Mouse (Mus musculus): ENCODE measurements at regions not wholly inside any gene's neighbourhood (a gene's known extent, or its start where the extent isn't known, plus 50 kb on each side); places are given as distances from the start of the nearest gene placed in this dataset.
A peak's percentile ranks its signal among the peaks of the same experiment; 100 is the strongest.
"Not testable (repeated sequence)": the region's sequence is repeated elsewhere in the genome, so short reads cannot be mapped to it uniquely, and the experiment has no call there.

- H3K27me3 ChIP-seq: no peaks in the 10 kb centered on the region
- no peaks in the 10 kb centered on the region for H3K9me3 ChIP-seq (replicated peaks)
- peak overlapping the region; percentile 49; the same call in 1 of the 2 replicates for H3K27ac ChIP-seq (replicated peaks)
- H3K9ac ChIP-seq: no peak overlapping the region
- ATAC-seq (ENCODE audit: insufficient number of reproducible peaks, low FRiP score, low TSS enrichment, low read depth): peak; percentile 54; the same call in 1 of the 2 replicates
- H3K4me1 ChIP-seq: 0 out of 2 replicates have a peak, but pooled peaks cover 16% of the 10 kb centered on the region
- 61% methylated on average over 9 of the region's 9 CpGs for WGBS
- H3K4me3 ChIP-seq (replicated peaks): no peak overlapping the region
- no peaks in the 10 kb centered on the region for H3K36me3 ChIP-seq
- no peak overlapping the region for H3K4me2 ChIP-seq (replicated peaks)
Observed at GRCm38 (mm10) chr10:96398562-96399288, 218.1 kb upstream of the Btg1 start.

GRCm38 (mm10) chr10:96399636-96400400, 217.0 kb upstream of the Btg1 start:
- Histone ChIP-seq H3K4me1 (0 out of 2 replicates have a peak, but pooled peaks cover 16% of the 10 kb centered on the region), H3K27me3 (no peaks in the 10 kb centered on the region), H3K9me3 (replicated peaks) (no peaks in the 10 kb centered on the region), H3K36me3 (no peaks in the 10 kb centered on the region), H3K9ac (no peak overlapping the region), H3K4me3 (replicated peaks) (no peak overlapping the region), H3K27ac (replicated peaks) (0 out of 2 replicates have a peak overlapping the region, but pooled peaks have one; percentile 49), H3K4me2 (replicated peaks) (no peak overlapping the region)
- ATAC-seq (ENCODE audit: insufficient number of reproducible peaks, low FRiP score, low TSS enrichment, low read depth): 0 out of 2 replicates have a peak, but pooled peaks have one; percentile 16
- WGBS: 44% methylated on average over 8 of the region's 8 CpGs

- Histone ChIP-seq H3K36me3 (no peaks in the 10 kb centered on the region), H3K27me3 (no peaks in the 10 kb centered on the region), H3K4me3 (replicated peaks) (no peak overlapping the region), H3K4me2 (replicated peaks) (no peak overlapping the region), H3K27ac (replicated peaks) (no peak overlapping the region), H3K9ac (no peak overlapping the region), H3K4me1 (0 out of 2 replicates have a peak, but pooled peaks cover 16% of the 10 kb centered on the region), H3K9me3 (replicated peaks) (no peaks in the 10 kb centered on the region)
- ATAC-seq (ENCODE audit: insufficient number of reproducible peaks, low FRiP score, low TSS enrichment, low read depth): no peak
- 76% methylated on average over 6 of the region's 6 CpGs for WGBS
Observed at GRCm38 (mm10) chr10:96400793-96401192, 216.0 kb upstream of the Btg1 start.

- Histone ChIP-seq H3K9ac (no peak overlapping the region), H3K4me1 (no peaks in the 10 kb centered on the region)
Observed at GRCm38 (mm10) chr10:96406306-96406705, 210.5 kb upstream of the Btg1 start.

GRCm38 (mm10) chr10:96407846-96408245, 209.0 kb upstream of the Btg1 start:
- Histone ChIP-seq H3K9me3 (replicated peaks) (no peaks in the 10 kb centered on the region), H3K27ac (replicated peaks) (no peak overlapping the region), H3K4me3 (replicated peaks) (no peak overlapping the region), H3K27me3 (no peaks in the 10 kb centered on the region), H3K4me1 (no peaks in the 10 kb centered on the region), H3K4me2 (replicated peaks) (no peak overlapping the region), H3K36me3 (no peaks in the 10 kb centered on the region), H3K9ac (no peak overlapping the region)
- ATAC-seq (ENCODE audit: insufficient number of reproducible peaks, low FRiP score, low TSS enrichment, low read depth): no peak
- 76% methylated on average over 3 of the region's 3 CpGs for WGBS

More at GRCm38 (mm10) chr10:96406306-96406705, 210.5 kb upstream of the Btg1 start:
- no peaks in the 10 kb centered on the region for H3K27me3 ChIP-seq
- no peaks in the 10 kb centered on the region for H3K36me3 ChIP-seq
- WGBS: 78% methylated on average over 5 of the region's 5 CpGs
- no peak for ATAC-seq (ENCODE audit: insufficient number of reproducible peaks, low FRiP score, low TSS enrichment, low read depth)
- H3K9me3 ChIP-seq (replicated peaks): no peaks in the 10 kb centered on the region
- H3K27ac ChIP-seq (replicated peaks): no peak overlapping the region
- no peak overlapping the region for H3K4me2 ChIP-seq (replicated peaks)
- H3K4me3 ChIP-seq (replicated peaks): no peak overlapping the region

GRCm38 (mm10) chr10:96408250-96408649, 208.6 kb upstream of the Btg1 start:
- WGBS: 68% methylated on average over 2 of the region's 2 CpGs

GRCm38 (mm10) chr10:96410028-96410427, 206.8 kb upstream of the Btg1 start:
- Histone ChIP-seq H3K27ac (replicated peaks) (no peak overlapping the region), H3K9ac (no peak overlapping the region), H3K4me3 (replicated peaks) (no peak overlapping the region), H3K27me3 (no peaks in the 10 kb centered on the region), H3K36me3 (no peaks in the 10 kb centered on the region), H3K4me2 (replicated peaks) (no peak overlapping the region), H3K4me1 (no peaks in the 10 kb centered on the region), H3K9me3 (replicated peaks) (no peaks in the 10 kb centered on the region)
- ATAC-seq (ENCODE audit: insufficient number of reproducible peaks, low FRiP score, low TSS enrichment, low read depth): no peak
- WGBS: 65% methylated on average over 6 of the region's 6 CpGs

More at GRCm38 (mm10) chr10:96408250-96408649, 208.6 kb upstream of the Btg1 start:
- no peaks in the 10 kb centered on the region for H3K4me1 ChIP-seq
- no peaks in the 10 kb centered on the region for H3K36me3 ChIP-seq
- H3K9me3 ChIP-seq (replicated peaks): no peaks in the 10 kb centered on the region
- no peaks in the 10 kb centered on the region for H3K27me3 ChIP-seq
- no peak overlapping the region for H3K27ac ChIP-seq (replicated peaks)
- ATAC-seq (ENCODE audit: insufficient number of reproducible peaks, low FRiP score, low TSS enrichment, low read depth): no peak
- no peak overlapping the region for H3K9ac ChIP-seq
- H3K4me3 ChIP-seq (replicated peaks): no peak overlapping the region
- H3K4me2 ChIP-seq (replicated peaks): no peak overlapping the region

- Histone ChIP-seq H3K9me3 (replicated peaks) (no peaks in the 10 kb centered on the region), H3K27ac (replicated peaks) (no peak overlapping the region), H3K9ac (no peak overlapping the region), H3K4me3 (replicated peaks) (no peak overlapping the region), H3K36me3 (no peaks in the 10 kb centered on the region), H3K4me1 (no peaks in the 10 kb centered on the region), H3K4me2 (replicated peaks) (no peak overlapping the region), H3K27me3 (no peaks in the 10 kb centered on the region)
- no peak for ATAC-seq (ENCODE audit: insufficient number of reproducible peaks, low FRiP score, low TSS enrichment, low read depth)
- WGBS: 90% methylated on average over 11 of the region's 11 CpGs
Observed at GRCm38 (mm10) chr10:96414807-96415206, 202.0 kb upstream of the Btg1 start.

GRCm38 (mm10) chr10:96421506-96421905, 195.3 kb upstream of the Btg1 start:
- WGBS: 84% methylated on average over 2 of the region's 2 CpGs
- H3K4me3 ChIP-seq (replicated peaks); ATAC-seq (ENCODE audit: insufficient number of reproducible peaks, low FRiP score, low TSS enrichment, low read depth); H3K27me3 ChIP-seq; H3K36me3 ChIP-seq; H3K9ac ChIP-seq; H3K4me1 ChIP-seq; H3K9me3 ChIP-seq (replicated peaks); H3K27ac ChIP-seq (replicated peaks); H3K4me2 ChIP-seq (replicated peaks): not testable (repeated sequence)

GRCm38 (mm10) chr10:96427407-96427806, 189.4 kb upstream of the Btg1 start:
- no peak for ATAC-seq (ENCODE audit: insufficient number of reproducible peaks, low FRiP score, low TSS enrichment, low read depth)
- Histone ChIP-seq H3K4me2 (replicated peaks) (no peak overlapping the region), H3K4me3 (replicated peaks) (no peak overlapping the region), H3K27ac (replicated peaks) (no peak overlapping the region), H3K4me1 (no peaks in the 10 kb centered on the region), H3K27me3 (no peaks in the 10 kb centered on the region), H3K36me3 (no peaks in the 10 kb centered on the region), H3K9me3 (replicated peaks) (no peaks in the 10 kb centered on the region), H3K9ac (no peak overlapping the region)
- 78% methylated on average over 5 of the region's 5 CpGs for WGBS

GRCm38 (mm10) chr10:96430142-96430541, 186.7 kb upstream of the Btg1 start:
- no peaks in the 10 kb centered on the region for H3K9me3 ChIP-seq (replicated peaks)
- no peak overlapping the region for H3K4me2 ChIP-seq (replicated peaks)
- no peaks in the 10 kb centered on the region for H3K27me3 ChIP-seq
- H3K36me3 ChIP-seq: no peaks in the 10 kb centered on the region
- H3K9ac ChIP-seq: no peak overlapping the region
- no peak overlapping the region for H3K4me3 ChIP-seq (replicated peaks)
- 68% methylated on average over 3 of the region's 3 CpGs for WGBS
- no peak for ATAC-seq (ENCODE audit: insufficient number of reproducible peaks, low FRiP score, low TSS enrichment, low read depth)
- no peak overlapping the region for H3K27ac ChIP-seq (replicated peaks)
- no peaks in the 10 kb centered on the region for H3K4me1 ChIP-seq

Data from embryonic facial prominence, embryonic 15.5 days (tissue).